Mouse (Mus musculus) liver, adult 2 months (tissue): ENCODE results near the gene Hoxc8. TPM values are rescaled to one million over a fixed set of nuclear protein-coding genes. Genes with fewer than 3 reads are reported as not detected.

Experiments used
- DNase-seq: peaks from one replicate; pipeline ENCODE4 v3.0.0-alpha.2; 2011; ENCODE audit warnings: low read depth, low spot score; ENCODE audit errors: extremely low read depth
- H3K27ac ChIP-seq: fragments of 200-500 bp; replicated peaks from 2 replicates; pipeline ENCODE4 v1.5.1; 2012; ENCODE audit warnings: low read depth, mild to moderate bottlenecking, control low read depth, inconsistent platforms, low read length; ENCODE audit not compliant: insufficient read depth
- H3K27me3 ChIP-seq: fragments of 200-500 bp; 2 replicates; pipeline ENCODE4 v1.6.1; 2012; ENCODE audit warnings: mild to moderate bottlenecking, moderate library complexity, low read length, inconsistent platforms; ENCODE audit not compliant: control insufficient read depth, insufficient read depth
- H3K36me3 ChIP-seq: fragments of 200-500 bp; 2 replicates; pipeline ENCODE4 v1.6.1; 2012; ENCODE audit warnings: low read length, inconsistent platforms; ENCODE audit not compliant: control insufficient read depth, insufficient read depth
- H3K4me1 ChIP-seq: fragments of 200-500 bp; 2 replicates; pipeline ENCODE4 v1.6.1; 2011; ENCODE audit warnings: low read length; ENCODE audit not compliant: control insufficient read depth, insufficient read depth
- H3K4me3 ChIP-seq: fragments of 200-500 bp; 2 replicates; pipeline ENCODE4 v1.5.1; 2011; ENCODE audit warnings: low read depth, mild to moderate bottlenecking, control low read depth, low read length, moderate library complexity; ENCODE audit not compliant: insufficient read depth
- H3K79me2 ChIP-seq: fragments of 200-500 bp; 2 replicates; pipeline ENCODE4 v1.6.1; 2012; ENCODE audit warnings: inconsistent platforms, mild to moderate bottlenecking, low read length, moderate library complexity; ENCODE audit not compliant: control insufficient read depth, insufficient read depth
- H3K9ac ChIP-seq: fragments of 200-500 bp; 2 replicates; pipeline ENCODE4 v1.6.1; 2012; ENCODE audit warnings: low read depth, mild to moderate bottlenecking, control low read depth, inconsistent platforms, low read length
- CTCF ChIP-seq: fragments of 200-500 bp; IDR thresholded peaks from 2 replicates; pipeline ENCODE4 v1.5.1; 2011; ENCODE audit warnings: low read depth, low read length, control low read depth
- POLR2A ChIP-seq: fragments of 200-500 bp; IDR thresholded peaks from 2 replicates; pipeline ENCODE4 v1.6.1; 2011; ENCODE audit warnings: low read length, control low read depth; ENCODE audit not compliant: insufficient read depth; ENCODE audit errors: extremely low read depth
- WGBS: fragments of 180-500 bp; shearing (Covaris S2); methylation state at CpG from one replicate; pipeline ENCODE4 v1.1.7; 2018; 5-methylcytosine and 5-hydroxymethylcytosine counted together
- polyA plus RNA-seq: library from polyadenylated mRNA; depleted of rRNA; stranded (reverse); fragments of >200 nt; gene quantifications from 2 replicates; pipeline ENCODE4 v1.2.3, GENCODE M21; 2012; rRNA removed
- total RNA-seq: library from RNA; depleted of rRNA; stranded (reverse); fragments of >200 nt; gene quantifications from 2 replicates; pipeline ENCODE4 v1.2.3, GENCODE M21; 2014; rRNA removed

Gene Hoxc8
- total RNA-seq, result not detected in 2 replicates
- not detected in 2 replicates for polyA plus RNA-seq

DNA sequence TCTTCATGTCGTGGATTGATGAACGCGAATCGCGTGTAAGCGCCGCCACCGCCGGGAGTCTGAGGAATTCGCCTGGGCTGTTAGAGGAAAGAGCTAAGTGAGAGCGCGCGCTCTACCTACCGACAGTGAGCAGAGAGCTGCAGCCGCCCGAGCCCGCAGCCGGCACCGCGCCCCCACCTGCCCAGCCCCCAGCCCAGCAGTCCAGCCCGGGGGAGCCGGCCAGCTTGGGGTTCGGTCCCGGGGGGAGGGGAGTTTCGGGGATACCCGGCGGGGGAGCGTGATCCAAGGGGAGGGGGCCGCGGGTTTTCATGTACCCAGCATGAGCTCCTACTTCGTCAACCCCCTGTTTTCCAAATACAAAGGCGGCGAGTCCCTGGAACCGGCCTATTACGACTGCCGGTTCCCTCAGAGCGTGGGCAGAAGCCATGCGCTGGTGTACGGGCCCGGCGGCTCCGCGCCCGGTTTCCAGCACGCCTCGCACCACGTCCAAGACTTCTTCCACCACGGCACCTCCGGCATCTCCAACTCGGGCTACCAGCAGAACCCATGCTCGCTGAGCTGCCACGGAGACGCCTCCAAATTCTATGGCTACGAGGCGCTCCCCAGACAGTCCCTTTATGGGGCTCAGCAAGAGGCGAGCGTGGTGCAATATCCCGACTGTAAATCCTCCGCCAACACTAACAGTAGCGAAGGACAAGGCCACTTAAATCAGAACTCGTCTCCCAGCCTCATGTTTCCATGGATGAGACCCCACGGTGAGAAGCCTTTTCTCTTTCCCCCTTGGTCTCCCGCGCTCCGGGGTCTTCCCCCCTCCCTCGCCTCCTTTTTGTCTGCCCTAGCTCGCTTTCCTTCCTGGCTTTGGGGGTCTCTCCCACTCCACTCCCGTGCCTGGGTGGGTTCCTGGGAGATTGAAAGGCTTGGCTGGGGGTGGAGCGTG is at the start of gene Hoxc8:
TSS of gene Hoxc8 (plus strand) at position 147 of the 937 bp plus-strand sequence.
- H3K36me3 ChIP-seq, result no peaks in the 10 kb centered on the region
- no peak within 1 kb of the TSS for H3K27ac ChIP-seq
- WGBS, result 4% methylated on average over 69 of the region's 69 CpGs
- no peak within 1 kb of the TSS for H3K9ac ChIP-seq
- H3K4me3 ChIP-seq, result no peak within 1 kb of the TSS
- H3K79me2 ChIP-seq, result no peaks in the 10 kb centered on the region
- no peak for DNase-seq
- H3K27me3 ChIP-seq, result peaks cover 25% of the 10 kb centered on the region
- no peaks in the 10 kb centered on the region for H3K4me1 ChIP-seq
- no peak for TF ChIP-seq CTCF
- no peak for TF ChIP-seq POLR2A

DNA sequence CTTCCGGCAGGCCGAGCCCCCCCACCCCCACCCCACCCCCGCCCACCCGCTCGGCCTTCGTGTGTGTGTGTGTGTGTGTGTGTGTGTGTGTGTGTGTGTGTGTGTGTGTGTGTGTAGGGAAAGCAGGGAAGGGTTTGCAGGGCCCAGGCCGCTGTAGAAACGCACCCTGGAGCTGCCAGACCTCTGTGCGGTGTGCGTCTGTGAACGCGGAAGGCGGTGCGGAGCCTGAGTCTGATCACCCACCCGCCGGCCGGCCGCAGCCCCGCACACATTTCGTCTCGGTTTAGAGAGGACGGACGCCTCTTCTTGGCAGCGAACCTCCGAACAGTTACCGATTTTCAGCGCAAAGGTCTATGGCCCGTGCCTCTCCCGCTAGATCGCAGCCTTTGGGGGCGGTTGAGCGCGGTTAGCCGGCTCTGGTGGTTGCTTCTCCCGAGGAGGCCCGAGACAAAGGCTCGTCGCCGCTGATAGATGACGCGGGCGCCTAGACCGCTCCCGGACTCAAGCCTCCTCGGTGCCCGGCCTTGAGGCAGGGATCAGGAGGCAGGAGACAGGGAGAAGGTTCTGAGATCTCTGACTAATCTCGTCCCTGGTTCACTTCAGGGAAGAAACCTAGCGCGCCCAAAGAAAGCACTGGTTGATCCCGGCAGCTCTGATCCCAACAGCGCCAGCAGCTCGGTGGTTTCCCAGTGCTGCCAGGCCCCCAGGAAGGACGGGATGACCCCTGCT is 47.5 kb upstream of the Hoxc8 start:
- Histone ChIP-seq H3K27me3 (peaks cover 25% of the 10 kb centered on the region), H3K4me3 (no peak overlapping the region), H3K4me1 (no peaks in the 10 kb centered on the region), H3K9ac (no peak overlapping the region), H3K27ac (no peak overlapping the region), H3K79me2 (no peaks in the 10 kb centered on the region), H3K36me3 (no peaks in the 10 kb centered on the region)
- DNase-seq, result no peak
- no peak for TF ChIP-seq POLR2A
- TF ChIP-seq CTCF, result no peak
- 2% methylated on average over 47 of the region's 53 CpGs for WGBS

DNA sequence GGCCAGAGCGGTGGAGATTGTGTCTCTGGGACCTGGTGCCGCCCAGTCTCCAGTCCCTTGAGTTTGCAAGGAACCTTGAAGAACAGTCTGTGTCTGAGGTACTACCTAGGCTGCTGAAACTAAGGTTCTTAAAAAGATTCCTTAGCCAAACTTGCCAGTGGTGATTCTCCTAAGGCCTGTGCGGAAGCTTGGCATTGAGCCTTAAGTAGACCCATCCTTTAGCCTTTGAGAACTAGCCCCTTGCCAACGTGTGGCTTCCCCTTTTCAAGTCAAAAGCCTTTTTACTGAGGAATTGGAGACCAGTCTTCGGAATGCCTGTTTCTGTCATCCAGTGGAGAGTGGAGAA is 47.0 kb upstream of the Hoxc8 start:
- Histone ChIP-seq H3K4me1 (no peaks in the 10 kb centered on the region), H3K9ac (no peak overlapping the region), H3K4me3 (no peak overlapping the region), H3K36me3 (no peaks in the 10 kb centered on the region), H3K27me3 (peaks cover 24% of the 10 kb centered on the region), H3K79me2 (no peaks in the 10 kb centered on the region), H3K27ac (no peak overlapping the region)
- WGBS, result 7% methylated on average over 5 of the region's 5 CpGs
- DNase-seq, result no peak
- TF ChIP-seq CTCF (no peak), POLR2A (no peak)

- 23% methylated on average over 22 of the region's 22 CpGs for WGBS
- peaks cover 29% of the 10 kb centered on the region for H3K27me3 ChIP-seq
- H3K9ac ChIP-seq, result no peak overlapping the region
- no peaks in the 10 kb centered on the region for H3K4me1 ChIP-seq
- DNase-seq, result no peak
- no peaks in the 10 kb centered on the region for H3K36me3 ChIP-seq
- no peak overlapping the region for H3K4me3 ChIP-seq
- H3K27ac ChIP-seq, result no peak overlapping the region
- H3K79me2 ChIP-seq, result no peaks in the 10 kb centered on the region
- TF ChIP-seq POLR2A (no peak), CTCF (no peak)
These were observed 45.0 kb upstream of the Hoxc8 start for GRCm38 (mm10) chr15:102945185-102946077.

GRCm38 (mm10) chr15:102947276-102947675 is 43.1 kb upstream of the Hoxc8 start:
- Histone ChIP-seq H3K36me3 (no peaks in the 10 kb centered on the region), H3K9ac (no peak overlapping the region), H3K4me3 (no peak overlapping the region), H3K27me3 (peaks cover 36% of the 10 kb centered on the region), H3K4me1 (no peaks in the 10 kb centered on the region), H3K27ac (no peak overlapping the region), H3K79me2 (no peaks in the 10 kb centered on the region)
- TF ChIP-seq POLR2A (no peak), CTCF (no peak)
- WGBS, result 9% methylated on average over 9 of the region's 9 CpGs
- DNase-seq, result no peak
